Mouse (Mus musculus): ENCODE measurements around the gene Zfp658.

- TF ChIP-seq FLI1 (IDR thresholded peaks at IDR 0.05; ENCODE audit: low read length) = no peak
- no peak for TF ChIP-seq GATA1 (IDR thresholded peaks at IDR 0.05; ENCODE audit: borderline replicate concordance, low read length)
Observed at GRCm38 (mm10) chr7:43553153-43553552, 8.9 kb upstream of the Zfp658 start.
